Mouse (Mus musculus): ENCODE results near the gene Rasgrp3. TPM values are rescaled to one million over a fixed set of nuclear protein-coding genes. Genes with fewer than 3 reads are reported as not detected.

Rasgrp3 gene
- polyA plus RNA-seq, 1 experiment from 2014 or later, result 5.5 TPM

DNA sequence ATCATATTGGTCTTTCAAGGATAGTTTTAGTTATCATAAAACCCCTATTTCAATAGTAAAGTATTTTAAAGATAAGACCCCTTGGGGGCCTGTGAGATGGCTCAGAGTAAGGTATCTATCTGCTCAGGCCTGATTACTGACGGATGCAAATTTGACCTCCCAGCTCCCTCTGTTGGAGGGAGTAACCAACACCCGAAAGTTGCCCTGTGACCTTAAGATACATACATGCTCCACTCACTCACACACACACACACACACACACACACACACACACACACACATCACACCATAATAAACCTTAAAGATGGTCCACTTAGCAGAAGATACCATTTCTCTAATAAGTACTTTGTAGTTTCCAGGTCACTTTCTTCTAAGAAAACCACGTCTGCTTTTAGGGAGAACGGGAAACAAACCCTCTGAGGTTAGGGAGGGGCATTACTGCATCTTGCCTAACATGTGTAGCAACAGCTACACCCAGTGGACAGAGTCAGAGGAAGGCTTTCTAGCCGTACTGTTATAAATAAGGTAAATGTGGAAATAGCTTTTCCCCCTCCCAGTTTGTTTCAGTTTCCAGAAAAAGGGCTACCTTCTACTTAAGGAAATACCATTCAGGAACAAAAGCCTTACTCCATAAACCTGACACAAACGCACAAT is 100.8 kb downstream of the Rasgrp3 start:
- no peak overlapping the region for H3K9ac ChIP-seq (ENCODE audit: low read length)
- no peak for DNase-seq (ENCODE audit: low spot score, missing footprints)
- H3K9me3 ChIP-seq (ENCODE audit: control insufficient read depth, low read length), result no peaks in the 10 kb centered on the region
- no peaks in the 10 kb centered on the region for H3K27me3 ChIP-seq (ENCODE audit: control insufficient read depth, insufficient read depth, low read length)
- H3K36me3 ChIP-seq (ENCODE audit: control insufficient read depth, insufficient read depth, low read length), result no peaks in the 10 kb centered on the region; the same call in 1 of the 2 replicates
- no peak overlapping the region for H3K4me2 ChIP-seq
- 64% methylated on average over 6 of the region's 6 CpGs for WGBS
- H3K4me1 ChIP-seq (ENCODE audit: control insufficient read depth, insufficient read depth, low read length), result no peaks in the 10 kb centered on the region
- no peak overlapping the region for H3K27ac ChIP-seq (ENCODE audit: low read depth, low read length)
- peak; percentile 35; the same call in 1 of the 2 replicates for ATAC-seq (ENCODE audit: low FRiP score)
- H3K4me3 ChIP-seq (ENCODE audit: low read depth, low read length), result no peak overlapping the region

- H3K27ac ChIP-seq (ENCODE audit: low read depth, low read length), result no peak overlapping the region
- WGBS, result 89% methylated on average over 7 of the region's 7 CpGs
- no peak overlapping the region for H3K9ac ChIP-seq (ENCODE audit: low read length)
- no peak overlapping the region for H3K4me2 ChIP-seq
- no peak overlapping the region for H3K4me3 ChIP-seq (ENCODE audit: low read depth, low read length)
- H3K36me3 ChIP-seq (ENCODE audit: control insufficient read depth, insufficient read depth, low read length), result no peaks in the 10 kb centered on the region; the same call in 1 of the 2 replicates
- DNase-seq (ENCODE audit: low spot score, missing footprints), result no peak
- H3K4me1 ChIP-seq (ENCODE audit: control insufficient read depth, insufficient read depth, low read length), result no peaks in the 10 kb centered on the region
- H3K9me3 ChIP-seq (ENCODE audit: control insufficient read depth, low read length), result no peaks in the 10 kb centered on the region
- no peak for ATAC-seq (ENCODE audit: low FRiP score)
- H3K27me3 ChIP-seq (ENCODE audit: control insufficient read depth, insufficient read depth, low read length), result no peaks in the 10 kb centered on the region
Observed at GRCm38 (mm10) chr17:75537050-75537445, 101.4 kb downstream of the Rasgrp3 start.

- Histone ChIP-seq H3K9ac (ENCODE audit: low read length) (no peak overlapping the region), H3K9me3 (ENCODE audit: control insufficient read depth, low read length) (no peaks in the 10 kb centered on the region), H3K27ac (ENCODE audit: low read depth, low read length) (no peak overlapping the region), H3K4me2 (no peak overlapping the region), H3K4me3 (ENCODE audit: low read depth, low read length) (no peak overlapping the region), H3K36me3 (ENCODE audit: control insufficient read depth, insufficient read depth, low read length) (peaks cover 3% of the 10 kb centered on the region; the same call in 1 of the 2 replicates), H3K4me1 (ENCODE audit: control insufficient read depth, insufficient read depth, low read length) (no peaks in the 10 kb centered on the region), H3K27me3 (ENCODE audit: control insufficient read depth, insufficient read depth, low read length) (no peaks in the 10 kb centered on the region)
- no peak for ATAC-seq (ENCODE audit: low FRiP score)
- no peak for DNase-seq (ENCODE audit: low spot score, missing footprints)
- WGBS, result 95% methylated on average over 12 of the region's 12 CpGs
Observed at GRCm38 (mm10) chr17:75538431-75538830, 102.7 kb downstream of the Rasgrp3 start.

DNA sequence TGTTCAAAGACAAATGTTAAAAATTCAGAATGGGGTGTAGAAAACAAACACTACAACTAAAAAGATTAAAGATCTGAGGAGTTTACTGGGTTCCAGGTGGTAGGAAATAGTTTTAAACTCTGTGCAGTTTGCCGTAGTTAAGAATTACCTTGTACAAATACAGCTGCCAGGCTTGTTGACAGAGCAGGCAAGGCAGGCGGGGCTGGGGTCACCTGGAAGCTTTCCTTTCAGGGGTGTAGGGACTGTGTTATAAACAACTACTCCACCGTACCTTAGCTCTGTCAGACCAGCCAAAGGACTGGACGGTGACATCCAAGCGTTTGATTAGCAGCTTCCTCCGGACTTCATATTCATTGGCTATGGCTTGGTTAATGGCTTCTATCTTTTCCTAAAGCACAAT is 103.4 kb downstream of the Rasgrp3 start:
- peaks cover 3% of the 10 kb centered on the region; the same call in 1 of the 2 replicates for H3K36me3 ChIP-seq (ENCODE audit: control insufficient read depth, insufficient read depth, low read length)
- DNase-seq (ENCODE audit: low spot score, missing footprints) (no peak), ATAC-seq (ENCODE audit: low FRiP score) (no peak)
- WGBS, result 88% methylated on average over 6 of the region's 6 CpGs
- no peak overlapping the region for H3K4me2 ChIP-seq
- H3K4me3 ChIP-seq (ENCODE audit: low read depth, low read length), result no peak overlapping the region
- no peaks in the 10 kb centered on the region for H3K4me1 ChIP-seq (ENCODE audit: control insufficient read depth, insufficient read depth, low read length)
- no peak overlapping the region for H3K9ac ChIP-seq (ENCODE audit: low read length)
- no peaks in the 10 kb centered on the region for H3K27me3 ChIP-seq (ENCODE audit: control insufficient read depth, insufficient read depth, low read length)
- H3K27ac ChIP-seq (ENCODE audit: low read depth, low read length), result no peak overlapping the region
- no peaks in the 10 kb centered on the region for H3K9me3 ChIP-seq (ENCODE audit: control insufficient read depth, low read length)

- Histone ChIP-seq H3K27ac (ENCODE audit: low read depth, low read length) (no peak overlapping the region), H3K36me3 (ENCODE audit: control insufficient read depth, insufficient read depth, low read length) (peaks cover 3% of the 10 kb centered on the region; the same call in 1 of the 2 replicates), H3K4me1 (ENCODE audit: control insufficient read depth, insufficient read depth, low read length) (no peaks in the 10 kb centered on the region), H3K4me2 (no peak overlapping the region), H3K4me3 (ENCODE audit: low read depth, low read length) (no peak overlapping the region), H3K9me3 (ENCODE audit: control insufficient read depth, low read length) (no peaks in the 10 kb centered on the region), H3K27me3 (ENCODE audit: control insufficient read depth, insufficient read depth, low read length) (no peaks in the 10 kb centered on the region), H3K9ac (ENCODE audit: low read length) (no peak overlapping the region)
- 94% methylated on average over 5 of the region's 5 CpGs for WGBS
- DNase-seq (ENCODE audit: low spot score, missing footprints) (no peak), ATAC-seq (ENCODE audit: low FRiP score) (no peak)
Observed at GRCm38 (mm10) chr17:75539841-75540240, 104.1 kb downstream of the Rasgrp3 start.

DNA sequence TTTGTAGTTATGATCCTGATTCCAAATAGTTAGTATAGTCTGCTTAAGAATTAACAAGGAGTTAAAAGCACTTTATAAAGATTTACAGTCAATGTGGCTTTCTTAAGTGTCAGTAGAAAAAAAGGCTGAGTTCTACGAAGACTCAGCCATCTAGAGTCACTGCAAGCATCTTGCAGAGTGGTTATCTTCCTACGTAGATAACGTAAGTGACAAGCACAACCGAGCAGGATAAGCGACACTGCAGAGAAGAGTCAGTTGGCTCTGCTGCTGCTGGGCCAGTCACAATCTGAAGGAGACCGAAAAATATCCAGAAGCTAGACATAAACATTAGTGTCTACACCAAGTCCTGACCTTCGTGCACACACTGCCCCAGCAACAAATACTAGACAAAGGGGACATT is 107.7 kb downstream of the Rasgrp3 start:
- no peak overlapping the region for H3K4me3 ChIP-seq (ENCODE audit: low read depth, low read length)
- no peaks in the 10 kb centered on the region for H3K9me3 ChIP-seq (ENCODE audit: control insufficient read depth, low read length)
- no peaks in the 10 kb centered on the region for H3K27me3 ChIP-seq (ENCODE audit: control insufficient read depth, insufficient read depth, low read length)
- DNase-seq (ENCODE audit: low spot score, missing footprints) (no peak), ATAC-seq (ENCODE audit: low FRiP score) (no peak)
- H3K27ac ChIP-seq (ENCODE audit: low read depth, low read length), result no peak overlapping the region
- no peak overlapping the region for H3K4me2 ChIP-seq
- 94% methylated on average over 7 of the region's 7 CpGs for WGBS
- no peaks in the 10 kb centered on the region for H3K4me1 ChIP-seq (ENCODE audit: control insufficient read depth, insufficient read depth, low read length)
- peaks cover 3% of the 10 kb centered on the region; the same call in 1 of the 2 replicates for H3K36me3 ChIP-seq (ENCODE audit: control insufficient read depth, insufficient read depth, low read length)
- no peak overlapping the region for H3K9ac ChIP-seq (ENCODE audit: low read length)

DNA sequence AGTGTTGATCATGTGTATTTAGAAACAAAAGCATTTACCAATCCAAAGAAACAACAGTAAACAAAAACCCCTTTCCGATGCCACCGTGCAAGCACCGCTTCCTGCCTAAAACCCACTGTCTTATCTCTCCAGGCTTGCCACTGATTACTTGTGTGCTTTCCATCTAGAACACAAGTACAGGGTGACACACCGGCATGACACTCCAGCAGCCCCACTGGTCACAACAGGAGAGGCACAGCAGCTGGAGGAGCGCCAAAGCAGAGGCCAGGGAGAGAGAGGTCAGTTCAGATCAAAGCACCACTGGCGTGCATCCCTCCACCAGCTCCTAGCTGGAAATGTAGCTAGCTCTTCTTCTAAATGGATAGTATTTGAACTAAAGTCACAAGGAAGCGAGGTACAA is 108.6 kb downstream of the Rasgrp3 start:
- no peak for DNase-seq (ENCODE audit: low spot score, missing footprints)
- Histone ChIP-seq H3K4me1 (ENCODE audit: control insufficient read depth, insufficient read depth, low read length) (no peaks in the 10 kb centered on the region), H3K4me2 (no peak overlapping the region), H3K36me3 (ENCODE audit: control insufficient read depth, insufficient read depth, low read length) (peaks cover 3% of the 10 kb centered on the region; the same call in 1 of the 2 replicates), H3K9ac (ENCODE audit: low read length) (no peak overlapping the region), H3K27me3 (ENCODE audit: control insufficient read depth, insufficient read depth, low read length) (no peaks in the 10 kb centered on the region), H3K27ac (ENCODE audit: low read depth, low read length) (no peak overlapping the region), H3K9me3 (ENCODE audit: control insufficient read depth, low read length) (no peaks in the 10 kb centered on the region), H3K4me3 (ENCODE audit: low read depth, low read length) (no peak overlapping the region)
- ATAC-seq (ENCODE audit: low FRiP score), result no peak
- 91% methylated on average over 7 of the region's 7 CpGs for WGBS

DNA sequence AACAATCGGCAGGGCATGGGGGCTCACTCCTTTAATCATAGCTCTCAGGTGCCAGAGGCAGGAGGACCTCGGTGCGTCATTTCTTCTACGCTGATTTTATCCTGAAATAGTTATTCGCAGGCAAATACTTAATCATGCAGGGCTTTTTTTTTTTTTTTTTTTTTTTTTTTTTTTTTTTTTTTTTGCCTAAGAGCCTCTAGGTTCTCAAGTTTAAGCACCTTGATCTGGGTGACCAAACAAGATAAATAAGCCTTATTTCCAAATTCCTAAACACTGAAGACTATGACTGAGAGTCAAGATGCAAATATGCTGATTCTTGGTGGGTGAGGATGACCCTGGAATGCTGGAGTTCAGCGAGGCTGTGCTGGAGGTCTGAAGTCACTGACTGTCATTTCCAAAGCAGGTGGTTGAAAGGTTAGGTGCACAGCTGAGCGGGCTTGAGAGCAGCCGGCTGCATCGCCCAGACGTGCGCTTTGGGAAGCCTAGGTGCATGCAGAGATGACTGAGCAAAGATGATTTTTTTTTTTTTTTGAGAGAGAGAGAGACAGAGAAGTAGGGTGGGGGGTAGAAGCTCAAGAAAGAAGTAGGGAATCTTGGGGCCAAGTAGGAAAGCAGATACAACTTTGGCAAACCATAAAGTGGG is 115.2 kb downstream of the Rasgrp3 start:
- no peak overlapping the region for H3K27ac ChIP-seq (ENCODE audit: low read depth, low read length)
- peak; percentile 3; the same call in 1 of the 2 replicates for ATAC-seq (ENCODE audit: low FRiP score)
- peak; percentile 91 for DNase-seq (ENCODE audit: low spot score, missing footprints)
- H3K4me1 ChIP-seq (ENCODE audit: control insufficient read depth, insufficient read depth, low read length), result no peaks in the 10 kb centered on the region; the same call in 1 of the 2 replicates
- peak overlapping the region; percentile 57 for H3K4me2 ChIP-seq
- no peaks in the 10 kb centered on the region for H3K9me3 ChIP-seq (ENCODE audit: control insufficient read depth, low read length)
- no peaks in the 10 kb centered on the region for H3K27me3 ChIP-seq (ENCODE audit: control insufficient read depth, insufficient read depth, low read length)
- 44% methylated on average over 11 of the region's 11 CpGs for WGBS
- peak overlapping the region; percentile 74 for H3K4me3 ChIP-seq (ENCODE audit: low read depth, low read length)
- peak overlapping the region; percentile 81 for H3K9ac ChIP-seq (ENCODE audit: low read length)
- H3K36me3 ChIP-seq (ENCODE audit: control insufficient read depth, insufficient read depth, low read length), result no peaks in the 10 kb centered on the region
